Mouse (Mus musculus) erythroblast, embryonic 14.5 days (primary cell): ENCODE measurements around the gene Gm45713.

Experiments
- GATA1 ChIP-seq: IDR thresholded peaks from 2 replicates; pipeline ENCODE4 v1.6.1; 2012; ENCODE audit warnings: low read length, inconsistent platforms, mixed read lengths
- TAL1 ChIP-seq: IDR thresholded peaks from 3 replicates; pipeline ENCODE4 v1.6.1; 2012; ENCODE audit warnings: low read length, inconsistent platforms, mixed read lengths

DNA sequence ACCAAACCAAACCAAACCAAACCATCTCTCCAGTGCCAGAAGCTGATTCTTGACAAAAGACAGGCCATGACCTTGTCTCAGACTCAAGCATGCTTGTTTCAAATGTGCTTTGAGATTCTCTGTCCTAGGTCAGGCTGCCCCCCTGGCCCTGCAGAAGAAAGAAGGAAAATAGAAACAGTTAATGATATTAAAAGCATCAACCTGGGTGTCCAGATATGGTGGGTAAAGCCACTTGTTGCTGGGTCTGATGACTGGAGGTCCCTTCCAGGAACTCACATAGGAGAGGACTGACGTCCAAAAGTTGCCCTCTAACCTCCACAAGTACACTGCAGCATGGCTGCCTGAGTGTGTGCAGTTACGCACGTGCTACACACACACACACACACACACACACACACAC, 24.8 kb upstream of the Gm45713 start:
- TF ChIP-seq GATA1 (no peak), TAL1 (no peak)
